Mouse (Mus musculus) E14TG2a.4 (cell line): ENCODE results near the gene Nectin4.

ENCODE experiments used
- CTCF ChIP-seq: conservative IDR thresholded peaks from 2 replicates; pipeline ENCODE4 v1.5.1; 2014; ENCODE audit warnings: low read length
- NANOG ChIP-seq: IDR thresholded peaks from 2 replicates; pipeline ENCODE4 v1.6.1; 2014; ENCODE audit warnings: borderline replicate concordance, low read length, mixed read lengths
- POU5F1 ChIP-seq: IDR thresholded peaks from 2 replicates; pipeline ENCODE4 v1.6.1; 2014; ENCODE audit warnings: low read length, borderline replicate concordance

DNA sequence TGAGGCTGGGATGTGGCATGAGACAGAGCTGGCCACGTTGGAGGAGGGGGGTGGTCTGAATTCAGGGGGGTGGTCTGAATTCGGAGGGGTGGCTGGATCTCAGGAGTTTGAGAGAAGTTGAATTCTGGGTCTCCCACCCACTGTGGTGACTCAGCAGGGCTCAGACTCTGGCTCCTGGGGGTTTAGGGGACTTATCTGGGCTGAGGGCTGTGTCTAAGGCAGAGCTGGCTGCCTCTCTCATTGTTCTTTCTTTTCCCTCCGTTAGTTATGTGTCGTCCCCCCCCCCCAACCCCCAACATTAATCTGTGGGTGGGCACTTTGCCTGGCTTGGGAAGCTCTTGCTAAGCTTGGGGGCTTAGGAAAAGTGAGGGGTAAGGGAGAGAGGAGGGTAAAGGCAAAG is 4.0 kb downstream of the Nectin4 start:
- TF ChIP-seq CTCF: no peak
- no peak for TF ChIP-seq NANOG
- TF ChIP-seq POU5F1: no peak
